Comparison of ENCODE assay signal across 27 mouse cellular contexts in genomic region chr6:59139702-59140101, GRCm38 (mm10).
"Had no signal": no experiment of that assay in that cellular context is flagged by ENCODE, and none has a peak within 500 bp of the region (broad histone marks: within the 10 kb centered on the region; RNA-seq: fewer than 3 reads in every experiment).

No protein-coding gene starts in this region.

- H3K27me3 ChIP-seq: embryonic facial prominence, embryonic 12.5 days; embryonic facial prominence, embryonic 13.5 days; embryonic facial prominence, embryonic 15.5 days; forebrain, embryonic 12.5 days; forebrain, embryonic 13.5 days; forebrain, embryonic 15.5 days had no signal

- H3K27ac ChIP-seq: embryonic facial prominence, embryonic 10.5 days; embryonic facial prominence, embryonic 12.5 days; embryonic facial prominence, embryonic 13.5 days; embryonic facial prominence, embryonic 15.5 days; forebrain, embryonic 10.5 days; forebrain, embryonic 12.5 days; forebrain, embryonic 13.5 days; forebrain, embryonic 15.5 days; gastrocnemius, adult 2 months; heart, adult 2 months had no signal

- H3K4me1 ChIP-seq: embryonic facial prominence, embryonic 10.5 days; embryonic facial prominence, embryonic 12.5 days; embryonic facial prominence, embryonic 13.5 days; embryonic facial prominence, embryonic 15.5 days; forebrain, embryonic 10.5 days; forebrain, embryonic 12.5 days; forebrain, embryonic 13.5 days; forebrain, embryonic 15.5 days had no signal

- ATAC-seq: forebrain, embryonic 13.5 days; forebrain, embryonic 14.5 days; forebrain, embryonic 15.5 days; forebrain, embryonic 16.5 days; forebrain, postnatal 0 days had no signal

- H3K9ac ChIP-seq: embryonic facial prominence, embryonic 12.5 days; embryonic facial prominence, embryonic 13.5 days; embryonic facial prominence, embryonic 15.5 days; forebrain, embryonic 12.5 days; forebrain, embryonic 13.5 days; forebrain, embryonic 15.5 days; forebrain, postnatal 0 days had no signal

- H3K9me3 ChIP-seq: embryonic facial prominence, embryonic 10.5 days; embryonic facial prominence, embryonic 12.5 days; embryonic facial prominence, embryonic 13.5 days; embryonic facial prominence, embryonic 15.5 days; forebrain, embryonic 10.5 days; forebrain, embryonic 12.5 days; forebrain, embryonic 13.5 days; forebrain, embryonic 15.5 days had no signal

- H3K4me2 ChIP-seq: embryonic facial prominence, embryonic 12.5 days; embryonic facial prominence, embryonic 13.5 days; embryonic facial prominence, embryonic 15.5 days; forebrain, embryonic 12.5 days; forebrain, embryonic 13.5 days; forebrain, embryonic 15.5 days had no signal

- H3K36me3 ChIP-seq: embryonic facial prominence, embryonic 10.5 days; embryonic facial prominence, embryonic 12.5 days; embryonic facial prominence, embryonic 13.5 days; embryonic facial prominence, embryonic 15.5 days; forebrain, embryonic 10.5 days; forebrain, embryonic 12.5 days; forebrain, embryonic 15.5 days had no signal

- H3K4me3 ChIP-seq: embryonic facial prominence, embryonic 10.5 days; embryonic facial prominence, embryonic 12.5 days; embryonic facial prominence, embryonic 13.5 days; embryonic facial prominence, embryonic 15.5 days; erythroblast, embryonic 14.5 days; forebrain, embryonic 10.5 days; forebrain, embryonic 12.5 days; forebrain, embryonic 13.5 days; forebrain, embryonic 15.5 days; gastrocnemius, adult 2 months; heart, adult 2 months had no signal

- DNase-seq: cerebellum, adult 2 months; cerebellum, adult 8-10 months; cerebellum, adult 9-11 months; cerebellum, postnatal 10 days; cerebellum, postnatal 14 days; cerebellum, postnatal 25 days; cerebellum, postnatal 36 days; embryo, embryonic 11 days; forebrain, postnatal 0 days; gastrocnemius, adult 2 months; gastrocnemius, postnatal 10 days; gastrocnemius, postnatal 14 days; gastrocnemius, postnatal 25 days; heart, adult 11 months; heart, adult 18-20 months; heart, adult 2 months had no signal
